16 mouse cellular contexts compared by ENCODE assay signal in genomic region chr14:40921241-40921640, GRCm38 (mm10). TPM values are rescaled to one million over a fixed set of nuclear protein-coding genes. Genes with fewer than 3 reads are reported as not detected.
A peak's percentile ranks its signal among the peaks of the same experiment; 100 is the strongest.
DNase-seq lines count a peak whose midpoint lies in the region; ATAC-seq and TF ChIP-seq lines count a peak whose summit lies in the region.
"Had no signal": no experiment of that assay in that cellular context is flagged by ENCODE, and none has a peak within 500 bp of the region (broad histone marks: within the 10 kb centered on the region; RNA-seq: fewer than 3 reads in every experiment).

No protein-coding gene starts in this region.

- no peaks in the 10 kb centered on the region for H3K9me3 ChIP-seq in lung, postnatal 0 days (ENCODE audit: low read length)
- H3K9me3 ChIP-seq: embryonic facial prominence, embryonic 12.5 days; forebrain, embryonic 15.5 days; heart, embryonic 13.5 days; hindbrain, embryonic 15.5 days had no signal

- no peaks in the 10 kb centered on the region for H3K27me3 ChIP-seq in lung, postnatal 0 days (replicated peaks; ENCODE audit: insufficient read depth, low read length)
- H3K27me3 ChIP-seq: embryonic facial prominence, embryonic 12.5 days; forebrain, embryonic 15.5 days; heart, embryonic 13.5 days; hindbrain, embryonic 15.5 days had no signal

- no peak for TF ChIP-seq EP300 in lung, postnatal 0 days (IDR thresholded peaks at IDR 0.05)

- TF ChIP-seq CTCF in lung, postnatal 0 days (IDR thresholded peaks at IDR 0.05), result no peak
- no peak for TF ChIP-seq CTCF in lung, adult 2 months (IDR thresholded peaks at IDR 0.05; ENCODE audit: insufficient read depth, low read length)
- no peak for TF ChIP-seq CTCF in bone marrow macrophage, adult 2 months (IDR thresholded peaks at IDR 0.05; ENCODE audit: low read depth, low read length)

- TF ChIP-seq POLR2A in lung, adult 2 months (IDR thresholded peaks at IDR 0.05; ENCODE audit: borderline replicate concordance, extremely low read depth, low read depth, low read length), result no peak
- no peak for TF ChIP-seq POLR2A in bone marrow macrophage, adult 2 months (IDR thresholded peaks at IDR 0.05; ENCODE audit: borderline replicate concordance, low read depth, low read length)

- DNase-seq in lung, postnatal 0 days (ENCODE audit: low spot score), result peak; percentile 44
- no peak for DNase-seq in lung, adult 2 months
- no peak for DNase-seq in retina, embryonic 14.5 days (ENCODE audit: low spot score)
- DNase-seq in adrenal gland, postnatal 25 days, result no peak
- DNase-seq: adrenal gland, adult 8-10 months; cerebellum, adult 18-20 months; cerebellum, postnatal 10 days; gastrocnemius, postnatal 25 days; heart, adult 11 months; heart, postnatal 36 days had no signal

- no peak overlapping the region for H3K9ac ChIP-seq in lung, postnatal 0 days (replicated peaks; ENCODE audit: low read depth)
- H3K9ac ChIP-seq: embryonic facial prominence, embryonic 12.5 days; forebrain, embryonic 15.5 days; heart, embryonic 13.5 days; hindbrain, embryonic 15.5 days had no signal

- no peaks in the 10 kb centered on the region for H3K36me3 ChIP-seq in lung, postnatal 0 days (ENCODE audit: insufficient read depth, low read length)
- H3K36me3 ChIP-seq: embryonic facial prominence, embryonic 12.5 days; hindbrain, embryonic 15.5 days had no signal

- WGBS in lung, postnatal 0 days, result 95% methylated on average over 1 of the region's 1 CpGs
- WGBS in lung, adult 2 months, result 92% methylated on average over 1 of the region's 1 CpGs

- ATAC-seq in lung, postnatal 0 days, result no peak
- peak; percentile 57 for ATAC-seq in megakaryocyte, adult 5-6 weeks (ENCODE audit: poor library complexity, severe bottlenecking)
- ATAC-seq: forebrain, embryonic 15.5 days had no signal

- H3K4me3 ChIP-seq in lung, postnatal 0 days (ENCODE audit: low read depth, low read length), result no peak overlapping the region
- H3K4me3 ChIP-seq in lung, adult 2 months (replicated peaks; ENCODE audit: extremely low read depth, low read depth, low read length), result no peak overlapping the region
- no peak overlapping the region for H3K4me3 ChIP-seq in bone marrow macrophage, adult 2 months (ENCODE audit: insufficient read depth, low read length)
- H3K4me3 ChIP-seq: embryonic facial prominence, embryonic 12.5 days; forebrain, embryonic 15.5 days; heart, embryonic 13.5 days; hindbrain, embryonic 15.5 days had no signal

- peaks cover 6% of the 10 kb centered on the region; the same call in 1 of the 2 replicates for H3K4me1 ChIP-seq in lung, postnatal 0 days (ENCODE audit: insufficient read depth, low read depth, low read length)
- peaks cover 8% of the 10 kb centered on the region for H3K4me1 ChIP-seq in lung, adult 2 months (ENCODE audit: control insufficient read depth, insufficient read depth, low read length)
- H3K4me1 ChIP-seq in bone marrow macrophage, adult 2 months (ENCODE audit: control insufficient read depth, insufficient read depth, low read length), result peaks cover 66% of the 10 kb centered on the region
- H3K4me1 ChIP-seq: forebrain, embryonic 15.5 days had no signal

- no peak overlapping the region for H3K27ac ChIP-seq in lung, postnatal 0 days (ENCODE audit: low read length)
- H3K27ac ChIP-seq in bone marrow macrophage, adult 2 months (ENCODE audit: insufficient read depth, low read depth, low read length), result peak overlapping the region; percentile 35
- H3K27ac ChIP-seq: embryonic facial prominence, embryonic 12.5 days; forebrain, embryonic 15.5 days; heart, embryonic 13.5 days; hindbrain, embryonic 15.5 days had no signal

- no peak overlapping the region for H3K4me2 ChIP-seq in lung, postnatal 0 days (replicated peaks; ENCODE audit: low read depth, low read length)
- H3K4me2 ChIP-seq: embryonic facial prominence, embryonic 12.5 days; forebrain, embryonic 15.5 days; heart, embryonic 13.5 days; hindbrain, embryonic 15.5 days had no signal

RNA-seq across cellular contexts. Expression of gene Sh2d4b, which starts 28.2 kb away (rescaled TPM):
- 0.38 and 0.58 TPM in 2 replicates for polyA plus RNA-seq in lung, postnatal 0 days (2015; fragmentation: Nextera tagmentation; extraction: Ambion mirVana)
- polyA plus RNA-seq in lung, adult 2 months (2012; rRNA removed), result 0.41 and 0.54 TPM in 2 replicates
- 0.40 TPM in 1 of 2 replicates, not detected in the other for polyA plus RNA-seq in bone marrow macrophage, adult 2 months (2012; ENCODE audit: insufficient read depth, insufficient read length, missing spikeins)
- total RNA-seq in megakaryocyte, adult 5-6 weeks (2015), result 0.30 and 0.31 TPM in 2 replicates
- total RNA-seq in megakaryocyte, adult 5-6 weeks (2017), result 0.18 and 0.28 TPM in 2 replicates
- total RNA-seq in adrenal gland, postnatal 25 days (2021), result 1.4 and 1.5 TPM in 2 replicates

RNA-seq across cellular contexts. Expression of gene Tspan14, which starts 45.4 kb away (rescaled TPM):
- polyA plus RNA-seq in lung, postnatal 0 days (2015; fragmentation: Nextera tagmentation; extraction: Ambion mirVana), result 77.3 and 84.9 TPM in 2 replicates
- 82.2 and 94.2 TPM in 2 replicates for polyA plus RNA-seq in lung, adult 2 months (2012; rRNA removed)
- 71.8 and 88.3 TPM in 2 replicates for polyA plus RNA-seq in bone marrow macrophage, adult 2 months (2012; ENCODE audit: insufficient read depth, insufficient read length, missing spikeins)
- 60.6 and 66.0 TPM in 2 replicates for total RNA-seq in megakaryocyte, adult 5-6 weeks (2015)
- 72.4 and 76.5 TPM in 2 replicates for total RNA-seq in megakaryocyte, adult 5-6 weeks (2017)
- 24.7 and 31.1 TPM in 2 replicates for total RNA-seq in adrenal gland, postnatal 25 days (2021)
